Mouse (Mus musculus) midbrain, postnatal 0 days (tissue): ENCODE data around the gene Dgke. TPM values are rescaled to one million over a fixed set of nuclear protein-coding genes. Genes with fewer than 3 reads are reported as not detected.

Experiments
- ATAC-seq: fragments of 200-750 bp; cut with Nextera tagmentation; 2 replicates; pipeline ENCODE4 v1.8.0; 2017; ENCODE audit warnings: moderate number of reproducible peaks, mild to moderate bottlenecking, moderate TSS enrichment, moderate library complexity; ENCODE audit not compliant: low FRiP score
- DNase-seq: peaks from one replicate; pipeline ENCODE4 v3.0.0-alpha.2; 2015; ENCODE audit warnings: low spot score
- H3K27ac ChIP-seq: fragments of 300-500 bp; sonication (generic); 2 replicates; pipeline ENCODE4 v1.5.1; 2014; ENCODE audit warnings: low read depth, mild to moderate bottlenecking, low read length, mixed read lengths
- H3K27me3 ChIP-seq: fragments of 300-500 bp; sonication (generic); 2 replicates; pipeline ENCODE4 v1.6.1; 2014; ENCODE audit warnings: low read length, control low read depth, mixed read lengths; ENCODE audit not compliant: insufficient read depth
- H3K36me3 ChIP-seq: fragments of 300-500 bp; sonication (generic); 2 replicates; pipeline ENCODE4 v1.6.1; 2014; ENCODE audit warnings: low read length, control low read depth, mixed read lengths; ENCODE audit not compliant: insufficient read depth
- H3K4me1 ChIP-seq: fragments of 300-500 bp; sonication (generic); 2 replicates; pipeline ENCODE4 v1.6.1; 2014; ENCODE audit warnings: mild to moderate bottlenecking, control low read depth, antibody characterized with exemption, low read length, mixed read lengths; ENCODE audit not compliant: insufficient read depth
- H3K4me2 ChIP-seq: fragments of 300-500 bp; sonication (generic); 2 replicates; pipeline ENCODE4 v1.6.1; 2014; ENCODE audit warnings: low read depth, mild to moderate bottlenecking, low read length, mixed read lengths; ENCODE audit not compliant: poor library complexity, severe bottlenecking
- H3K4me3 ChIP-seq: fragments of 300-500 bp; sonication (generic); 2 replicates; pipeline ENCODE4 v1.5.1; 2014; ENCODE audit warnings: low read depth, mild to moderate bottlenecking, low read length, moderate library complexity
- H3K9ac ChIP-seq: fragments of 300-500 bp; sonication (generic); replicated peaks from 2 replicates; pipeline ENCODE4 v1.6.1; 2014; ENCODE audit warnings: mild to moderate bottlenecking, low read length, moderate library complexity, mixed read lengths; ENCODE audit not compliant: poor library complexity, severe bottlenecking
- H3K9me3 ChIP-seq: fragments of 300-500 bp; sonication (generic); 2 replicates; pipeline ENCODE4 v1.6.1; 2016; ENCODE audit warnings: low read length, control low read depth
- CTCF ChIP-seq: IDR thresholded peaks from 2 replicates; pipeline ENCODE4 v1.5.1; 2016; ENCODE audit warnings: antibody characterized with exemption, mild to moderate bottlenecking
- WGBS: fragments of 180-500 bp; shearing (Covaris S2); extraction: QIAGEN DNeasy Blood & Tissue Kit; methylation state at CpG from one replicate; pipeline ENCODE4 v1.1.7; 2014; 5-methylcytosine and 5-hydroxymethylcytosine counted together
- polyA plus RNA-seq: library from polyadenylated mRNA; unstranded; fragments of >200 nt; fragmentation: Nextera tagmentation; extraction: Ambion mirVana; gene quantifications from 2 replicates; pipeline ENCODE4 v1.2.1, GENCODE M21; 2015
- total RNA-seq: library from RNA; depleted of rRNA; stranded (reverse); fragments of >200 nt; gene quantifications from 2 replicates; pipeline ENCODE4 v1.2.3, GENCODE M21; 2014; rRNA removed

The Dgke gene
- total and polyA plus RNA-seq, 2 experiments from 2014 or later: 16.0 to 35.4 TPM

GRCm38 (mm10) chr11:88993186-88993585 lies 73.5 kb downstream of the Dgke start:
- no peak overlapping the region for H3K9ac ChIP-seq
- WGBS: 55% methylated on average over 7 of the region's 7 CpGs
- ATAC-seq (no peak), DNase-seq (no peak)
- no peaks in the 10 kb centered on the region for H3K9me3 ChIP-seq
- H3K4me3 ChIP-seq: no peak overlapping the region
- no peaks in the 10 kb centered on the region for H3K4me1 ChIP-seq
- TF ChIP-seq CTCF: no peak
- peaks cover 10% of the 10 kb centered on the region for H3K36me3 ChIP-seq
- peaks cover 4% of the 10 kb centered on the region; the same call in 1 of the 2 replicates for H3K27me3 ChIP-seq
- no peak overlapping the region for H3K27ac ChIP-seq
- H3K4me2 ChIP-seq: no peak overlapping the region

GRCm38 (mm10) chr11:88989530-88989929 lies 77.1 kb downstream of the Dgke start:
- peak; percentile 42 for DNase-seq
- Histone ChIP-seq H3K4me2 (no peak overlapping the region), H3K27me3 (no peaks in the 10 kb centered on the region), H3K4me3 (no peak overlapping the region), H3K9ac (no peak overlapping the region), H3K27ac (no peak overlapping the region), H3K4me1 (no peaks in the 10 kb centered on the region), H3K9me3 (no peaks in the 10 kb centered on the region), H3K36me3 (peaks cover 26% of the 10 kb centered on the region)
- 72% methylated on average over 5 of the region's 5 CpGs for WGBS
- peak; percentile 66 for TF ChIP-seq CTCF
- no peak for ATAC-seq

- Histone ChIP-seq H3K9me3 (no peaks in the 10 kb centered on the region), H3K36me3 (peaks cover 30% of the 10 kb centered on the region), H3K4me1 (no peaks in the 10 kb centered on the region), H3K27ac (no peak overlapping the region), H3K4me2 (no peak overlapping the region), H3K9ac (no peak overlapping the region), H3K27me3 (no peaks in the 10 kb centered on the region), H3K4me3 (no peak overlapping the region)
- TF ChIP-seq CTCF: no peak
- no peak for ATAC-seq
- no peak for DNase-seq
- WGBS: 77% methylated on average over 5 of the region's 5 CpGs
Observed at GRCm38 (mm10) chr11:88988956-88989355, 77.7 kb downstream of the Dgke start.

GRCm38 (mm10) chr11:88986616-88987015 lies 80.0 kb downstream of the Dgke start:
- Histone ChIP-seq H3K4me3 (no peak overlapping the region), H3K27ac (no peak overlapping the region), H3K9ac (no peak overlapping the region), H3K27me3 (no peaks in the 10 kb centered on the region), H3K36me3 (peaks cover 37% of the 10 kb centered on the region), H3K4me2 (no peak overlapping the region), H3K4me1 (no peaks in the 10 kb centered on the region), H3K9me3 (no peaks in the 10 kb centered on the region)
- DNase-seq (no peak), ATAC-seq (no peak)
- TF ChIP-seq CTCF: no peak
- WGBS: 82% methylated on average over 10 of the region's 10 CpGs

Other genes with a start within 250 kb of the Dgke start
- 48.2 and 56.6 TPM in 2 replicates for gene Akap1, start 202.3 kb downstream of the Dgke start, total RNA-seq
- gene Akap1, start 202.3 kb downstream of the Dgke start, polyA plus RNA-seq: 24.4 and 24.7 TPM in 2 replicates
- gene Scpep1, start 111.4 kb downstream of the Dgke start, total RNA-seq: 32.4 and 37.1 TPM in 2 replicates
- gene Scpep1, start 111.4 kb downstream of the Dgke start, polyA plus RNA-seq: 27.2 and 29.2 TPM in 2 replicates
- gene Elobl, start 99.9 kb downstream of the Dgke start, total RNA-seq: 0.44 TPM in 1 of 2 replicates, not detected in the other
- not detected in 2 replicates for gene Elobl, start 99.9 kb downstream of the Dgke start, polyA plus RNA-seq
- 35.1 and 44.2 TPM in 2 replicates for gene Coil, start 96.6 kb downstream of the Dgke start, total RNA-seq
- 26.9 and 28.8 TPM in 2 replicates for gene Coil, start 96.6 kb downstream of the Dgke start, polyA plus RNA-seq
- 2.0 and 2.9 TPM in 2 replicates for gene Trim25, start 67.5 kb downstream of the Dgke start, total RNA-seq
- 4.3 and 4.5 TPM in 2 replicates for gene Trim25, start 67.5 kb downstream of the Dgke start, polyA plus RNA-seq
- gene Gm525, start 7.0 kb upstream of the Dgke start, total RNA-seq: not detected in 2 replicates
- gene Gm525, start 7.0 kb upstream of the Dgke start, polyA plus RNA-seq: 0.60 TPM in 1 of 2 replicates, not detected in the other
- gene Nog, start 235.5 kb upstream of the Dgke start, total RNA-seq: 16.5 and 22.7 TPM in 2 replicates
- 5.8 and 6.6 TPM in 2 replicates for gene Nog, start 235.5 kb upstream of the Dgke start, polyA plus RNA-seq